Mouse (Mus musculus) kidney, adult 8-10 months (tissue): ENCODE measurements around the gene Srpk3.

ENCODE experiments used
- DNase-seq, 2 experiments: peaks; one replicate each; pipeline ENCODE4 v3.0.0; 2022

Gene Srpk3

DNA sequence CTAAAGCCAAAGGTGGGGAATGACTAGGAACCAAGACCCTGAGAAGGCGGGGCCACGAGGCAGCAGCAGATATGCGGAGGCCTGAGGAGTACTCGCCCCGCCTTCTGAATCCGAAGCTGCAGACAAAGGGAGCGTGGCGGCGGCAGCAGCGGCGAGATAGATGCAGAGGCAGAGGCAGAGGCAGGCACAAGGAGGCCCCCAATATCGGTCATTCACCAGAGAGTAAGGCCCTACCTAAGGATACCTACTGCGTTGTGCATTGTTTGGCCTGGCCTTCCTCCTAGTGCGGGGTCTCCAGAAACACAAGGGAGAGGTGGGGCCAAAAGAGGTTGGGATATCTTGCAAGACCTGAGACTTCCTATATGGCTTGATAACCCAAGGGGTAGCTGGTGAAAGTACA, 40.9 kb downstream of the Srpk3 start:
- DNase-seq: no peak

- no peak for DNase-seq
Observed at GRCm38 (mm10) chrX:73816596-73817314, 42.5 kb downstream of the Srpk3 start.

GRCm38 (mm10) chrX:73823747-73824146, 49.5 kb downstream of the Srpk3 start:
- DNase-seq: no peak

DNA sequence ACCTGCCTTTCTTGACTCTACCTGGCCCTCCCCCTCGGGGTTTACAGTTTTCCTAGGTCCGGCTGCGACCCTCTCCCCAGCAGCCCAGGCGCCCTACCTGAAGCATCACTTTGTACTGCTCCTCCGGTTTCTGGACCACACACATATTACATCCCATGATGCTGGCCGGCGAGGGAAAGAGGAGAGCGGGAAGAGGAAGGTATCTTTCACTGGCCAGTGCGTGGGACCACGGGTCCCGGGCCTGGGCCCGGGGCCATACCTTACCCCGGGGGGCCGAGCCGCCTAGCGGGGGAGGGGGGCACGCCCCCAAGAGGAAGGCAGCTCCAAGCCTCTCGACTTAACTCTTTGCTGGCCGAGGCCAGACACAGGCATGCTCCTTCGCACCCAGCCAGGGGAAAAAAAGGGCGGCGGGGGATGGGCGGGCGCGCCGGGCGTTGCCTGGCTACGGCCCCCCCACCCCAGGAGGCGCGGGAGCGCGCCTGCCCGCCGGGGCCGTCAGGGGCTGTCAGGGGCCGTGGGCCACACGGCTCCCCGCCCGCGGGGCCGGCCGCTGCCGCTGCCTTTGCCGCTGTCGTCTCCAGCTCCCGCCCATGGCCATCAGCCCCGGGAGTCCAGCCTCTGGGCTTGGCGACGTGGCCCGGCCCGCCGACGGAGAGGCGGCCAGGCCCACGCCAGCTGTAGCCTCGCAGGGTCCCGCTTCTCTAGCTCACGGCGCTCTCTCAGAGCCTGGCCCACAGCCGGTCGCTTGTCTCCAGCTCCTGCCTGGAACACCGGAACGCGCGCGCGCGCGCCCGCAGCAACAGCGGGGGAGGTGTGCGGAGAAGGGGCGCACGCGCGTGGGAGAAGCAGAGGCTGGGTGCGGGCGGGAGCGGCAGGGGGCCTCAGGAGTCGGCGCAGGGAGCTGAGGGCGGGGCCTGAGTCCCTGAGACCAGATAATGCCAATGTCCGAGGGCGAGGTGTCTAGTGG, 50.3 kb downstream of the Srpk3 start, which contains the start of gene Pdzd4:
TSS of gene Pdzd4 (minus strand) at position 785 of the 967 bp plus-strand sequence.
- peak; percentile 5 to 7 for DNase-seq
